In genomic region chr9:107484766-107485165, GRCm38 (mm10) we compare ENCODE assay signal across 16 mouse cellular contexts. TPM values are rescaled to one million over a fixed set of nuclear protein-coding genes. Genes with fewer than 3 reads are reported as not detected.
DNase-seq lines count a peak whose midpoint lies in the region; ATAC-seq lines count a peak whose summit lies in the region.
"Had no signal": no experiment of that assay in that cellular context is flagged by ENCODE, and none has a peak within 500 bp of the region (broad histone marks: within the 10 kb centered on the region; RNA-seq: fewer than 3 reads in every experiment).

No protein-coding gene starts in this region.

- no peaks in the 10 kb centered on the region for H3K36me3 ChIP-seq in forebrain, embryonic 10.5 days (replicated peaks)
- H3K36me3 ChIP-seq in forebrain, embryonic 12.5 days (replicated peaks): no peaks in the 10 kb centered on the region
- H3K36me3 ChIP-seq in hindbrain, embryonic 12.5 days: no peaks in the 10 kb centered on the region
- H3K36me3 ChIP-seq in neural tube, embryonic 12.5 days: no peaks in the 10 kb centered on the region
- H3K36me3 ChIP-seq: intestine, embryonic 15.5 days; limb, embryonic 10.5 days; liver, embryonic 12.5 days had no signal

- ATAC-seq in forebrain, embryonic 12.5 days (ENCODE audit: low FRiP score): no peak
- ATAC-seq in hindbrain, embryonic 12.5 days (ENCODE audit: low FRiP score): no peak
- ATAC-seq in neural tube, embryonic 12.5 days (ENCODE audit: low FRiP score, low read depth): peak; percentile 10
- ATAC-seq: intestine, embryonic 15.5 days; liver, embryonic 12.5 days had no signal

- H3K4me1 ChIP-seq in forebrain, embryonic 10.5 days: peaks cover 63% of the 10 kb centered on the region
- peaks cover 60% of the 10 kb centered on the region for H3K4me1 ChIP-seq in forebrain, embryonic 12.5 days
- H3K4me1 ChIP-seq in hindbrain, embryonic 12.5 days: peaks cover 55% of the 10 kb centered on the region
- H3K4me1 ChIP-seq in neural tube, embryonic 12.5 days: peaks cover 53% of the 10 kb centered on the region
- H3K4me1 ChIP-seq: intestine, embryonic 15.5 days had no signal

- no peak overlapping the region for H3K4me2 ChIP-seq in forebrain, embryonic 12.5 days
- H3K4me2 ChIP-seq in hindbrain, embryonic 12.5 days (replicated peaks): no peak overlapping the region
- H3K4me2 ChIP-seq in neural tube, embryonic 12.5 days (replicated peaks): no peak overlapping the region
- H3K4me2 ChIP-seq: heart, embryonic 11.5 days; intestine, embryonic 15.5 days; liver, embryonic 12.5 days; lung, embryonic 14.5 days had no signal

- DNase-seq in forebrain, embryonic 10.5 days (ENCODE audit: extremely low spot score, low spot score): no peak
- DNase-seq in spleen, adult 18-20 months: no peak
- DNase-seq in thymus, postnatal 25 days: no peak
- no peak for DNase-seq in kidney, adult 9 months
- DNase-seq: heart, postnatal 14 days; lung, embryonic 14.5 days; lung, postnatal 4 days; thymus, adult 18-20 months had no signal

- no peaks in the 10 kb centered on the region for H3K9me3 ChIP-seq in forebrain, embryonic 10.5 days
- no peaks in the 10 kb centered on the region for H3K9me3 ChIP-seq in forebrain, embryonic 12.5 days
- H3K9me3 ChIP-seq in hindbrain, embryonic 12.5 days (replicated peaks): no peaks in the 10 kb centered on the region
- no peaks in the 10 kb centered on the region for H3K9me3 ChIP-seq in neural tube, embryonic 12.5 days
- H3K9me3 ChIP-seq: intestine, embryonic 15.5 days; limb, embryonic 10.5 days; liver, embryonic 12.5 days had no signal

- WGBS in forebrain, embryonic 10.5 days: 88% methylated on average over 6 of the region's 6 CpGs
- WGBS in forebrain, embryonic 12.5 days: 77% methylated on average over 6 of the region's 6 CpGs
- 81% methylated on average over 6 of the region's 6 CpGs for WGBS in hindbrain, embryonic 12.5 days
- 76% methylated on average over 6 of the region's 6 CpGs for WGBS in neural tube, embryonic 12.5 days

- no peak overlapping the region for H3K9ac ChIP-seq in forebrain, embryonic 12.5 days
- H3K9ac ChIP-seq in hindbrain, embryonic 12.5 days: no peak overlapping the region
- H3K9ac ChIP-seq in neural tube, embryonic 12.5 days: no peak overlapping the region
- H3K9ac ChIP-seq: intestine, embryonic 15.5 days; liver, embryonic 12.5 days; lung, embryonic 14.5 days had no signal

- no peaks in the 10 kb centered on the region for H3K27me3 ChIP-seq in forebrain, embryonic 10.5 days (ENCODE audit: poor library complexity, severe bottlenecking)
- H3K27me3 ChIP-seq in forebrain, embryonic 12.5 days: 0 out of 2 replicates have a peak, but pooled peaks cover 3% of the 10 kb centered on the region
- peaks cover 3% of the 10 kb centered on the region; the same call in 1 of the 2 replicates for H3K27me3 ChIP-seq in hindbrain, embryonic 12.5 days
- H3K27me3 ChIP-seq in neural tube, embryonic 12.5 days (replicated peaks): no peaks in the 10 kb centered on the region

- H3K27ac ChIP-seq in forebrain, embryonic 10.5 days: peak overlapping the region; percentile 69
- peak overlapping the region; percentile 91 for H3K27ac ChIP-seq in forebrain, embryonic 12.5 days
- peak overlapping the region; percentile 92 for H3K27ac ChIP-seq in hindbrain, embryonic 12.5 days
- peak overlapping the region; percentile 50 for H3K27ac ChIP-seq in neural tube, embryonic 12.5 days
- H3K27ac ChIP-seq: intestine, embryonic 15.5 days; kidney, postnatal 0 days; limb, embryonic 10.5 days; liver, embryonic 12.5 days had no signal

- no peak overlapping the region for H3K4me3 ChIP-seq in forebrain, embryonic 10.5 days
- H3K4me3 ChIP-seq in forebrain, embryonic 12.5 days (replicated peaks): no peak overlapping the region
- H3K4me3 ChIP-seq in hindbrain, embryonic 12.5 days: no peak overlapping the region
- H3K4me3 ChIP-seq in neural tube, embryonic 12.5 days: no peak overlapping the region
- H3K4me3 ChIP-seq: intestine, embryonic 15.5 days; limb, embryonic 10.5 days; liver, embryonic 12.5 days had no signal

RNA-seq across cellular contexts. Expression of gene Tmem115, which starts 49.0 kb away (rescaled TPM):
- 33.0 and 35.8 TPM in 2 replicates for polyA plus RNA-seq in forebrain, embryonic 10.5 days (2016; fragmentation: Nextera tagmentation; extraction: Ambion mirVana)
- 43.3 and 45.0 TPM in 2 replicates for polyA plus RNA-seq in forebrain, embryonic 12.5 days (2016; fragmentation: Nextera tagmentation; extraction: Ambion mirVana)
- polyA plus RNA-seq in hindbrain, embryonic 12.5 days (2016; fragmentation: Nextera tagmentation; extraction: Ambion mirVana): 48.1 and 50.4 TPM in 2 replicates
- polyA plus RNA-seq in neural tube, embryonic 12.5 days (2016; fragmentation: Nextera tagmentation; extraction: Ambion mirVana): 46.7 and 48.4 TPM in 2 replicates

RNA-seq across cellular contexts. Expression of gene Cyb561d2, which starts 57.2 kb away (rescaled TPM):
- polyA plus RNA-seq in forebrain, embryonic 10.5 days (2016; fragmentation: Nextera tagmentation; extraction: Ambion mirVana): 20.4 and 21.0 TPM in 2 replicates
- polyA plus RNA-seq in forebrain, embryonic 12.5 days (2016; fragmentation: Nextera tagmentation; extraction: Ambion mirVana): 17.7 and 18.9 TPM in 2 replicates
- 21.9 and 22.6 TPM in 2 replicates for polyA plus RNA-seq in hindbrain, embryonic 12.5 days (2016; fragmentation: Nextera tagmentation; extraction: Ambion mirVana)
- 24.2 and 25.4 TPM in 2 replicates for polyA plus RNA-seq in neural tube, embryonic 12.5 days (2016; fragmentation: Nextera tagmentation; extraction: Ambion mirVana)

RNA-seq across cellular contexts. Expression of gene Nprl2, which starts 57.3 kb away (rescaled TPM):
- 36.7 and 37.3 TPM in 2 replicates for polyA plus RNA-seq in forebrain, embryonic 10.5 days (2016; fragmentation: Nextera tagmentation; extraction: Ambion mirVana)
- polyA plus RNA-seq in forebrain, embryonic 12.5 days (2016; fragmentation: Nextera tagmentation; extraction: Ambion mirVana): 43.1 and 46.3 TPM in 2 replicates
- polyA plus RNA-seq in hindbrain, embryonic 12.5 days (2016; fragmentation: Nextera tagmentation; extraction: Ambion mirVana): 47.5 and 50.5 TPM in 2 replicates
- polyA plus RNA-seq in neural tube, embryonic 12.5 days (2016; fragmentation: Nextera tagmentation; extraction: Ambion mirVana): 52.6 and 55.2 TPM in 2 replicates
